Mouse (Mus musculus): ENCODE results near the gene Fam198b. TPM values are rescaled to one million over a fixed set of nuclear protein-coding genes. Genes with fewer than 3 reads are reported as not detected.

Gene Fam198b
- polyA plus RNA-seq, 1 experiment, result 10.9 TPM

- H3K9me3 ChIP-seq (replicated peaks; ENCODE audit: control insufficient read depth, insufficient read depth, low read length, poor library complexity, severe bottlenecking), result no peaks in the 10 kb centered on the region
- TF ChIP-seq POLR2A (IDR thresholded peaks at IDR 0.05; ENCODE audit: insufficient read depth, low read length), result no peak
- no peak for TF ChIP-seq EP300 (IDR thresholded peaks at IDR 0.05; ENCODE audit: insufficient read depth, low read depth, low read length)
- TF ChIP-seq CTCF (IDR thresholded peaks at IDR 0.05; ENCODE audit: low read depth, low read length), result no peak
- H3K4me1 ChIP-seq (ENCODE audit: control insufficient read depth, insufficient read depth, low read length), result no peaks in the 10 kb centered on the region
- no peak overlapping the region for H3K4me3 ChIP-seq (ENCODE audit: low read depth, low read length)
- no peaks in the 10 kb centered on the region; the same call in 1 of the 2 replicates for H3K27me3 ChIP-seq (ENCODE audit: control insufficient read depth, insufficient read depth, low read length, poor library complexity, severe bottlenecking)
- no peaks in the 10 kb centered on the region for H3K36me3 ChIP-seq (ENCODE audit: control insufficient read depth, insufficient read depth, low read length, poor library complexity, severe bottlenecking)
- no peak overlapping the region for H3K9ac ChIP-seq (ENCODE audit: low read depth, poor library complexity, severe bottlenecking)
- no peak overlapping the region for H3K27ac ChIP-seq (ENCODE audit: insufficient read depth, low read length)
Measured at GRCm38 (mm10) chr3:79898514-79898913, 14.2 kb downstream of the Fam198b start.

- Histone ChIP-seq H3K4me3 (ENCODE audit: low read depth, low read length) (no peak overlapping the region), H3K9me3 (replicated peaks; ENCODE audit: control insufficient read depth, insufficient read depth, low read length, poor library complexity, severe bottlenecking) (no peaks in the 10 kb centered on the region), H3K27me3 (ENCODE audit: control insufficient read depth, insufficient read depth, low read length, poor library complexity, severe bottlenecking) (no peaks in the 10 kb centered on the region; the same call in 1 of the 2 replicates), H3K27ac (ENCODE audit: insufficient read depth, low read length) (no peak overlapping the region), H3K36me3 (ENCODE audit: control insufficient read depth, insufficient read depth, low read length, poor library complexity, severe bottlenecking) (no peaks in the 10 kb centered on the region), H3K4me1 (ENCODE audit: control insufficient read depth, insufficient read depth, low read length) (no peaks in the 10 kb centered on the region), H3K9ac (ENCODE audit: low read depth, poor library complexity, severe bottlenecking) (no peak overlapping the region)
- TF ChIP-seq CTCF (IDR thresholded peaks at IDR 0.05; ENCODE audit: low read depth, low read length), result no peak
Measured at GRCm38 (mm10) chr3:79899906-79900305, 15.6 kb downstream of the Fam198b start.

DNA sequence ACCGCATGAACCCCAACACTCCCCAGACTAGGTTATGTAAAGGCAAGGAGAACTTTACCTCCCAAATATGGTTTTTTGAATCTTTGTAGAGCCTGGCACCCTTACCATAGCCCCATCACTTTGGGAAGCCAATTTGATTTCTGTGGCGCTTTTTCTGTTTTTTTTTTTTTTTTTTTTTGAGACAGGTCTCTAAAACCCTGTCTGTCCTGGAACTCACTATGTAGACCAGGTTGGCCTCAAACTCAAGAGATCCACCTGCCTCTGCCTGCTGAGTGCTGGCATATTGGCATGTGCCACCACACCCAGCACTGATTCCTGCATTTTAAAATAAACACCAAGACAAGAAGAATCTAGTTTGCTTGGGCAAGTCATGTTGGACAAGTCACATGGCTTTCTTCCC is 16.2 kb downstream of the Fam198b start:
- no peaks in the 10 kb centered on the region for H3K4me1 ChIP-seq (ENCODE audit: control insufficient read depth, insufficient read depth, low read length)
- no peaks in the 10 kb centered on the region for H3K9me3 ChIP-seq (replicated peaks; ENCODE audit: control insufficient read depth, insufficient read depth, low read length, poor library complexity, severe bottlenecking)
- H3K9ac ChIP-seq (ENCODE audit: low read depth, poor library complexity, severe bottlenecking), result no peak overlapping the region
- no peak overlapping the region for H3K27ac ChIP-seq (ENCODE audit: insufficient read depth, low read length)
- H3K27me3 ChIP-seq (ENCODE audit: control insufficient read depth, insufficient read depth, low read length, poor library complexity, severe bottlenecking), result no peaks in the 10 kb centered on the region; the same call in 1 of the 2 replicates
- TF ChIP-seq EP300 (IDR thresholded peaks at IDR 0.05; ENCODE audit: insufficient read depth, low read depth, low read length) (no peak), POLR2A (IDR thresholded peaks at IDR 0.05; ENCODE audit: insufficient read depth, low read length) (no peak), CTCF (IDR thresholded peaks at IDR 0.05; ENCODE audit: low read depth, low read length) (no peak)
- no peaks in the 10 kb centered on the region for H3K36me3 ChIP-seq (ENCODE audit: control insufficient read depth, insufficient read depth, low read length, poor library complexity, severe bottlenecking)
- no peak overlapping the region for H3K4me3 ChIP-seq (ENCODE audit: low read depth, low read length)

DNA sequence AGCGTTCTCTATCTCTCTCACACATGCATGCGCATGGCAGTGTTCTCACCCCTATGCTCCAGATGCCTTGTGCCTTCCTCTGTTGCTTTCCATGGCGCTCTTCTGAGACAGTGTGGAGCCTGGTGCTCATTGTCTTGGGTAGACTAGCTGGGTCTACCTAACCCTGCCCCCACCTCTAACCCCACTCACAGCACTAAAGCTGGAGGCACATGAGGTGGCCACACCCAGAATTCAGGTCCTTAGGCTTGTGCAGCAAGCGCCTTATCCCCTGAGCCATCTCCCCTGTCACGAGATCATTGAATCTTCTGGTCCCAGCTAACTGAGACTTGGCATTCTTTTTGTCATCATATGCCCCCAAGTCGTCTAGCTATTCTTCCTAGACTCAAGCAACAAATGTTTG is 17.0 kb downstream of the Fam198b start:
- Histone ChIP-seq H3K9me3 (replicated peaks; ENCODE audit: control insufficient read depth, insufficient read depth, low read length, poor library complexity, severe bottlenecking) (no peaks in the 10 kb centered on the region), H3K27ac (ENCODE audit: insufficient read depth, low read length) (no peak overlapping the region), H3K4me3 (ENCODE audit: low read depth, low read length) (no peak overlapping the region), H3K36me3 (ENCODE audit: control insufficient read depth, insufficient read depth, low read length, poor library complexity, severe bottlenecking) (no peaks in the 10 kb centered on the region), H3K9ac (ENCODE audit: low read depth, poor library complexity, severe bottlenecking) (no peak overlapping the region), H3K4me1 (ENCODE audit: control insufficient read depth, insufficient read depth, low read length) (no peaks in the 10 kb centered on the region), H3K27me3 (ENCODE audit: control insufficient read depth, insufficient read depth, low read length, poor library complexity, severe bottlenecking) (no peaks in the 10 kb centered on the region; the same call in 1 of the 2 replicates)
- TF ChIP-seq CTCF (IDR thresholded peaks at IDR 0.05; ENCODE audit: low read depth, low read length), result no peak
- TF ChIP-seq POLR2A (IDR thresholded peaks at IDR 0.05; ENCODE audit: insufficient read depth, low read length), result no peak
- no peak for TF ChIP-seq EP300 (IDR thresholded peaks at IDR 0.05; ENCODE audit: insufficient read depth, low read depth, low read length)

DNA sequence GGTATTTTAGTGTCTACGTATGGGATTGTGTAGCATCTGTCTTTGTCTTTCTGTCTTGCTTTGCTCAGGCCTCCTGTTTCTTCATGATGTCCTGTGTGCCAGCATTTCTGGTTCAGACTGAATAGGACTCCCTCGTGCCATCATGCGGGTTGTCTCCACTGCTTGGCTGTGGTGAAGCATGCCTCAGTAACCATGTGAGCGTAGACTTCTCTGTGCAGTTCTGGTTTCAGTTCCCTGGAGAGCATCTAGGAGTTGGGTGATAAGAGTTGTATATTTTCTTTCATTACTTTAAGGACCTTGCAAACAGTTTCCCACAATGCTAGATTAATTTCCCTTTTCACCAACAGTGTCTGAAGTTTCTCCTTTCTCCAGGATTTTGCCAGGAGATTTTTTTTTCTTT is 17.4 kb downstream of the Fam198b start:
- H3K4me3 ChIP-seq (ENCODE audit: low read depth, low read length), result no peak overlapping the region
- TF ChIP-seq CTCF (IDR thresholded peaks at IDR 0.05; ENCODE audit: low read depth, low read length) (no peak), POLR2A (IDR thresholded peaks at IDR 0.05; ENCODE audit: insufficient read depth, low read length) (no peak), EP300 (IDR thresholded peaks at IDR 0.05; ENCODE audit: insufficient read depth, low read depth, low read length) (no peak)
- no peaks in the 10 kb centered on the region for H3K9me3 ChIP-seq (replicated peaks; ENCODE audit: control insufficient read depth, insufficient read depth, low read length, poor library complexity, severe bottlenecking)
- H3K36me3 ChIP-seq (ENCODE audit: control insufficient read depth, insufficient read depth, low read length, poor library complexity, severe bottlenecking), result no peaks in the 10 kb centered on the region
- H3K27me3 ChIP-seq (ENCODE audit: control insufficient read depth, insufficient read depth, low read length, poor library complexity, severe bottlenecking), result no peaks in the 10 kb centered on the region; the same call in 1 of the 2 replicates
- no peak overlapping the region for H3K9ac ChIP-seq (ENCODE audit: low read depth, poor library complexity, severe bottlenecking)
- H3K4me1 ChIP-seq (ENCODE audit: control insufficient read depth, insufficient read depth, low read length), result no peaks in the 10 kb centered on the region
- no peak overlapping the region for H3K27ac ChIP-seq (ENCODE audit: insufficient read depth, low read length)

GRCm38 (mm10) chr3:79903803-79904202 is 19.5 kb downstream of the Fam198b start:
- TF ChIP-seq EP300 (IDR thresholded peaks at IDR 0.05; ENCODE audit: insufficient read depth, low read depth, low read length), result no peak
- TF ChIP-seq CTCF (IDR thresholded peaks at IDR 0.05; ENCODE audit: low read depth, low read length), result no peak
- no peak for TF ChIP-seq POLR2A (IDR thresholded peaks at IDR 0.05; ENCODE audit: insufficient read depth, low read length)
- no peaks in the 10 kb centered on the region for H3K36me3 ChIP-seq (ENCODE audit: control insufficient read depth, insufficient read depth, low read length, poor library complexity, severe bottlenecking)
- H3K4me3 ChIP-seq (ENCODE audit: low read depth, low read length), result no peak overlapping the region
- H3K9ac ChIP-seq (ENCODE audit: low read depth, poor library complexity, severe bottlenecking), result no peak overlapping the region
- no peaks in the 10 kb centered on the region for H3K9me3 ChIP-seq (replicated peaks; ENCODE audit: control insufficient read depth, insufficient read depth, low read length, poor library complexity, severe bottlenecking)
- H3K4me1 ChIP-seq (ENCODE audit: control insufficient read depth, insufficient read depth, low read length), result no peaks in the 10 kb centered on the region
- H3K27ac ChIP-seq (ENCODE audit: insufficient read depth, low read length), result no peak overlapping the region
- H3K27me3 ChIP-seq (ENCODE audit: control insufficient read depth, insufficient read depth, low read length, poor library complexity, severe bottlenecking), result no peaks in the 10 kb centered on the region
